Mouse (Mus musculus) heart, embryonic 16.5 days (tissue): Measurements from ENCODE around the gene Lpar5. TPM values are rescaled to one million over a fixed set of nuclear protein-coding genes. Genes with fewer than 3 reads are reported as not detected.
"Not testable (repeated sequence)": the region's sequence is repeated elsewhere in the genome, so short reads cannot be mapped to it uniquely, and the experiment has no call there.

Source experiments
- ATAC-seq: fragments of 200-750 bp; cut with Nextera tagmentation; replicated peaks from 2 replicates; pipeline ENCODE4 v1.8.0; 2017; ENCODE audit warnings: moderate number of reproducible peaks; ENCODE audit not compliant: insufficient read depth, low FRiP score; ENCODE audit errors: extremely low read depth
- H3K27ac ChIP-seq: fragments of 300-500 bp; sonication (generic); 2 replicates; pipeline ENCODE4 v1.5.1; 2014; ENCODE audit warnings: mild to moderate bottlenecking, low read length, control low read depth, moderate library complexity
- H3K27me3 ChIP-seq: fragments of 300-500 bp; sonication (generic); 2 replicates; pipeline ENCODE4 v1.6.1; 2014; ENCODE audit warnings: low read length, mixed read lengths; ENCODE audit not compliant: control insufficient read depth, insufficient read depth
- H3K36me3 ChIP-seq: fragments of 300-500 bp; sonication (generic); 2 replicates; pipeline ENCODE4 v1.6.1; 2014; ENCODE audit not compliant: control insufficient read depth, insufficient read depth
- H3K4me1 ChIP-seq: fragments of 300-500 bp; sonication (generic); 2 replicates; pipeline ENCODE4 v1.6.1; 2014; ENCODE audit warnings: low read length, mixed read lengths; ENCODE audit not compliant: control insufficient read depth, insufficient read depth
- H3K4me2 ChIP-seq: fragments of 300-500 bp; sonication (generic); 2 replicates; pipeline ENCODE4 v1.6.1; 2014; ENCODE audit warnings: low read depth, mild to moderate bottlenecking, control low read depth, low read length
- H3K4me3 ChIP-seq: fragments of 300-500 bp; sonication (generic); 2 replicates; pipeline ENCODE4 v1.5.1; 2014; ENCODE audit warnings: mild to moderate bottlenecking, control low read depth, low read length
- H3K9ac ChIP-seq: fragments of 300-500 bp; sonication (generic); 2 replicates; pipeline ENCODE4 v1.6.1; 2014; ENCODE audit warnings: low read length, control low read depth
- H3K9me3 ChIP-seq: fragments of 300-500 bp; sonication (generic); replicated peaks from 2 replicates; pipeline ENCODE4 v1.6.1; 2016; ENCODE audit warnings: low read length; ENCODE audit not compliant: control insufficient read depth
- WGBS: fragments of 180-500 bp; shearing (Covaris S2); extraction: QIAGEN DNeasy Blood & Tissue Kit; methylation state at CpG from one replicate; pipeline ENCODE4 v1.1.7; 2014; 5-methylcytosine and 5-hydroxymethylcytosine counted together
- polyA plus RNA-seq: library from polyadenylated mRNA; unstranded; fragments of >200 nt; fragmentation: Nextera tagmentation; extraction: Ambion mirVana; gene quantifications from 2 replicates; pipeline ENCODE4 v1.2.1, GENCODE M21; 2015

Lpar5 gene
- polyA plus RNA-seq, result 0.55 and 1.6 TPM in 2 replicates

DNA sequence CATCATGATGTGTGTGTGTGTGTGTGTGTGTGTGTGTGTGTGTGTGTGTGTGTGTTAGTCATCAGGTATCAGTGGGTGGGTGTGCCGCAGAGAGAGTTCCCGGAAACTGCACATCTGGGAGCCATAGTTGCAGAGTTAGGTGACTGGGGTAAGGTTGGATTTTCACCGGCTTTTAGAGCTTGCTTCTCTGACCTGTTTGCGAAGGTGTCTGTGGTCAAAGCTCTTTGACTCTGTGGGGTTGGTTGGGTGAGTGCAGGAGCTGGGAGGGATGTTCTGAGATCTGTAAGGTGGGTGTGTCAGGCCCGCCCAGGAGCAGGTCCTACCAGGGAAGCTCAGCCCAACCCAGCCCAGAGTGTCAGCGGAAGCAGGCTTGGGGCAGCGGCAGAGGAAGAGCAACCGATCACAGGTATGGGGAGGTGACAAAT, at the start of gene Lpar5:
TSS of gene Lpar5 (plus strand) at position 350 of the 425 bp plus-strand sequence.
- H3K9ac ChIP-seq, result no peak within 1 kb of the TSS
- no peaks in the 10 kb centered on the region for H3K9me3 ChIP-seq
- no peaks in the 10 kb centered on the region for H3K27me3 ChIP-seq
- H3K27ac ChIP-seq, result no peak within 1 kb of the TSS
- no peaks in the 10 kb centered on the region for H3K36me3 ChIP-seq
- WGBS, result 41% methylated on average over 8 of the region's 8 CpGs
- ATAC-seq, result no peak
- H3K4me3 ChIP-seq, result no peak within 1 kb of the TSS
- H3K4me2 ChIP-seq, result no peak within 1 kb of the TSS
- no peaks in the 10 kb centered on the region for H3K4me1 ChIP-seq

DNA sequence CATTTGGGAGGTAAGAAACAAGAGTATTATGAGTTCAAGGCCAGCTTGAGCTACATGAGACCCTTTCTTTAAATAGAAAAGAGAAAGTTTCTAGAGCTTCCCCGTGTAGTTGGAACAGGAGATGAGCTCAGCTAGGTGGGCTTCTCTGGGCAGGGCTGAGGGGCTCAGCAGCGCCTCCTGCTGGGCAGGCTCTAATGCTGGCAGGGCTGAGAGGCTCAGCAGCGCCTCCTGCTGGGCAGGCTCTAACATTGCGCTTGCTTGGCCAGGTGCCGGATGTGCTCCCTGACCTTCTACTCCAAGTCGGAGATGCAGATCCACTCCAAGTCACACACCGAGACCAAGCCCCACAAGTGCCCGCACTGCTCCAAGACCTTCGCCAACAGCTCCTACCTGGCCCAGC, 37.2 kb upstream of the Lpar5 start:
- WGBS, result 30% methylated on average over 6 of the region's 9 CpGs
- H3K9me3 ChIP-seq, H3K4me3 ChIP-seq, H3K4me1 ChIP-seq, H3K4me2 ChIP-seq, H3K27me3 ChIP-seq, H3K9ac ChIP-seq, ATAC-seq, H3K27ac ChIP-seq: not testable (repeated sequence)
- peaks cover 46% of the 10 kb centered on the region for H3K36me3 ChIP-seq

DNA sequence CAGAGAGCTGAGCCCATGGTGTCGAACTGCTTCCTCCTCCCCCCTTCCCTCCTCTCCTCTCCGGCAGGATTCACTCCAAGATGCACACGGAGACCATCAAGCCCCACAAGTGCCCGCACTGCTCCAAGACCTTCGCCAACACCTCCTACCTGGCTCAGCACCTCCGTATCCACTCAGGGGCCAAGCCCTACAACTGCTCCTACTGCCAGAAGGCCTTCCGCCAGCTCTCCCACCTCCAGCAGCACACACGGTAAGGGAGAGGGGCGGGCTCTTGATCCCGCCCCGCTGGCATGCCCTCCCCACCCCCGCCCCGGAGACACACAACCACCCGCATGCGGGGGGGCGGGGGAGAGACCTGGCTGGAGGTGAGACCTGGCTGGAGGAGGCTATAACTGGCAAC, 36.1 kb upstream of the Lpar5 start:
- Histone ChIP-seq H3K27me3 (no peaks in the 10 kb centered on the region), H3K36me3 (peaks cover 53% of the 10 kb centered on the region), H3K4me1 (no peaks in the 10 kb centered on the region), H3K9me3 (no peaks in the 10 kb centered on the region), H3K4me3 (no peak overlapping the region), H3K4me2 (no peak overlapping the region), H3K9ac (no peak overlapping the region), H3K27ac (no peak overlapping the region)
- WGBS, result 83% methylated on average over 16 of the region's 16 CpGs
- no peak for ATAC-seq

DNA sequence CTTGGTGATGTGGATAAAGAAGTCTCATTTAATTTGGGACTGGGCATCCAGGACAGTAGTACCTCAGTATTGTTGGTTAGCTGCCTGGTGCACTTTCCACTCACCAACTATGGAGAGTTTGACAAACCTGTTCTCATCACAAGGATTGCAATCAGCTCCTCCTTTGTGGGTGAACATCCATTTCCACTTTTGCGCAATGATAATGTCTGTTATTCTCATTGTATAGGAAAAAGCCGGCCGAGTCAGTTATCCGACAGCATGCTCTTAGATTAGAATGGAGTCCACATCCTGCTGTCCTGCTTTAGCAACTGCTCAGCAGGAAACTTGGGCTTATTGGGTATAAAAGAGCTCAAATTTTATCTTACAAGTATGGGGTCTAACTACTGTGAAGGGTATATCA, 29.1 kb upstream of the Lpar5 start:
- 78% methylated on average over 4 of the region's 4 CpGs for WGBS
- Histone ChIP-seq H3K27me3 (no peaks in the 10 kb centered on the region), H3K27ac (peak overlapping the region; percentile 82), H3K9ac (peak overlapping the region; percentile 58; the same call in 1 of the 2 replicates), H3K4me2 (peak overlapping the region; percentile 74), H3K4me1 (peaks cover 10% of the 10 kb centered on the region), H3K36me3 (peaks cover 30% of the 10 kb centered on the region), H3K9me3 (no peaks in the 10 kb centered on the region), H3K4me3 (peak overlapping the region; percentile 84)
- ATAC-seq, result no peak

DNA sequence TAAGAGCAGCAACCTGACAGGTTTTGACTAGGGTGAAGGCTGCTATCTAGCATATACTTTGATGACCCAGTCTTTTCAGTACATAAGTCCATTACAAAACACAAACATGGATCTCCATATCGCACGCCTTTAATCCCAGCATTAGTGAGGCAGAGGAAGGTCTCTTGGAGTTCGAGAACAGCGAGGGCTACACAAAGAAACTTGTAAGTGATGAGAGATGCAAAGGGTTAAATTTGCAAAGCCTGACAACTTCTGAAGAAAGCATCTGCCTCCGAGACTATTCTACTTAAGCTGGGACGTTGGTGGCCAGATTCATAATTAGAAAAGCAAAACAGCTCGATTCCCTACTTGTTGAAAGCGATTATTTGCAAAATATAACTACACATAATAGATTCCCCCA, 28.6 kb upstream of the Lpar5 start:
- Histone ChIP-seq H3K27ac (peak overlapping the region; percentile 82), H3K4me1 (peaks cover 10% of the 10 kb centered on the region), H3K9ac (peak overlapping the region; percentile 58), H3K27me3 (no peaks in the 10 kb centered on the region), H3K4me2 (peak overlapping the region; percentile 74), H3K4me3 (peak overlapping the region; percentile 84), H3K36me3 (peaks cover 28% of the 10 kb centered on the region), H3K9me3 (no peaks in the 10 kb centered on the region)
- WGBS, result 6% methylated on average over 8 of the region's 8 CpGs
- peak; percentile 5; the same call in 1 of the 2 replicates for ATAC-seq

DNA sequence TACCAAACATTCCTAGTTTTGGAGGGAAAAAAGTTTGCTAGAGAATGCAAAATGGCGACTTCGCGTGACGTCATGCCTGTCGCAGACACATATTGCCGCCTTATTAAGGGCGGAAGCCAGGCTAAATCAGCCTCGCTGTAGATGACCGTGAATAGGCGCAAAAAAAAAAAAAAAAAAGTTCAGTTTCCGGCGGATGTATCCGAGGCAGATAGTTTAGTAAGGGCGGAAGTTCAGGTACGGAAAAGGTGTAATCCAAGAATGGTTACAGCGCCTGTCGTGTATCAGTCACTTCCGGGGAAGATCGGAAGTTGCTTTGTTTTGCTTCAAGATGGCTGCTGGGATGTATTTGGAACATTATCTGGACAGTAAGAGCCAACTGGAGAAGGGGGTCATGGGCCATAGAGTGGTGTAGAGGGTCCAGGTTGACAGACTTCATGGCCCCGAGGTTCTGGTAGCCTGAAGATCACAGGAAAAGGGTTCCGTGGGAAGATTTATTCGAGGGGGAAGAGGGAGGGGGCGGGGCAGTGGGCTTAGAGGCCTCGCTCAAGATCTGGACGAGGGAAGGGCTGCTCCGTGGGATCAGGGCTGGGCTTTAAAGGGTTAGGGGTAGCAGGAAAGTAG, 28.1 kb upstream of the Lpar5 start, which contains the start of gene Ing4:
TSS of gene Ing4 (plus strand) at position 228 of the 621 bp plus-strand sequence.
- H3K9me3 ChIP-seq, result no peaks in the 10 kb centered on the region
- under 1% methylated on average over 26 of the region's 26 CpGs for WGBS
- peak within 1 kb of the TSS; percentile 82 for H3K27ac ChIP-seq
- peak within 1 kb of the TSS; percentile 74 for H3K9ac ChIP-seq
- ATAC-seq, result peak; percentile 96
- H3K36me3 ChIP-seq, result peaks cover 30% of the 10 kb centered on the region
- peak within 1 kb of the TSS; percentile 85 for H3K4me2 ChIP-seq
- peak within 1 kb of the TSS; percentile 84 for H3K4me3 ChIP-seq
- no peaks in the 10 kb centered on the region for H3K27me3 ChIP-seq
- peaks cover 10% of the 10 kb centered on the region for H3K4me1 ChIP-seq

DNA sequence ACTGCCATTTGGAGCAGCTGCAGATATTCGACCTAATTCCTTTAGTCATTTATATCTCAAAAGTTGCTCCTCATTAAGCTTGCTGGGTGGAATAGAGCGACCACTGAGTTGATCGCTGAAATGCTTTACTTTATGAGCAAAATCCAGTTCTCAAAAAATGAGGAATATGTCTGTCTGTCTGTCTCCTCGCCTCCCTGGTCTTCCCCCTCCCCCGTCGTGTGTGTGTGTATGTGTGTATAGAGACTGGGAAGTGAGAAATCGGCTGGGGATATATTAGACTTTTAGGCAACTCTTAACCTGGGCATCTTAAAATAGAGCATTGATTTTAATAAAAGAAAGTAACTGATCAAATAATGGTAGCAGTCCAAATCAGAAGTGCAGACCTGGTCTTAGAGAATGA, 27.5 kb upstream of the Lpar5 start:
- WGBS, result 12% methylated on average over 7 of the region's 7 CpGs
- peak overlapping the region; percentile 84 for H3K4me3 ChIP-seq
- no peaks in the 10 kb centered on the region for H3K9me3 ChIP-seq
- H3K4me1 ChIP-seq, result peaks cover 10% of the 10 kb centered on the region
- no peaks in the 10 kb centered on the region for H3K27me3 ChIP-seq
- H3K27ac ChIP-seq, result peak overlapping the region; percentile 75
- H3K4me2 ChIP-seq, result peak overlapping the region; percentile 85
- peak overlapping the region; percentile 74 for H3K9ac ChIP-seq
- ATAC-seq, result no peak
- peaks cover 28% of the 10 kb centered on the region for H3K36me3 ChIP-seq

DNA sequence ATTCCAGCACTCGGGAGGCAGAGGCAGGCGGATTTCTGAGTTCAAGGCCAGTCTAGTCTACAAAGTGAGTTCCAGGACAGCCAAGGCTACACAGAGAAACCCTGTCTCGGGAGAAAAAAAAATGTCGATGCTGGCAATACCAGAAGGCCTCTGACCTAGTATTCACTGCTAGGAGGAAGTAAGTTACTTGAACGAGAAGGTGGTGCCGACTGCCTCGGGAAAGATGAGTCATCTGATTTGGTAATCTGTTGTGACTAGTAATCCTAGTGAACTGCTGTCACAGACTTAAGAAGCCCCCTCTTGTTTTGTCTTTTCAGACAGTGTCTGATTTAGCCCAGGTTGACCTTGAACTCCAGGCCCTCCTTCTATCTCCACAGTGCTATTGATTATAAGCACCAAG, 26.7 kb upstream of the Lpar5 start:
- Histone ChIP-seq H3K4me1 (peaks cover 10% of the 10 kb centered on the region), H3K27ac (no peak overlapping the region), H3K4me3 (no peak overlapping the region), H3K27me3 (no peaks in the 10 kb centered on the region), H3K9me3 (no peaks in the 10 kb centered on the region), H3K4me2 (no peak overlapping the region), H3K36me3 (peaks cover 26% of the 10 kb centered on the region), H3K9ac (no peak overlapping the region)
- ATAC-seq, result no peak
- WGBS, result 76% methylated on average over 7 of the region's 7 CpGs

DNA sequence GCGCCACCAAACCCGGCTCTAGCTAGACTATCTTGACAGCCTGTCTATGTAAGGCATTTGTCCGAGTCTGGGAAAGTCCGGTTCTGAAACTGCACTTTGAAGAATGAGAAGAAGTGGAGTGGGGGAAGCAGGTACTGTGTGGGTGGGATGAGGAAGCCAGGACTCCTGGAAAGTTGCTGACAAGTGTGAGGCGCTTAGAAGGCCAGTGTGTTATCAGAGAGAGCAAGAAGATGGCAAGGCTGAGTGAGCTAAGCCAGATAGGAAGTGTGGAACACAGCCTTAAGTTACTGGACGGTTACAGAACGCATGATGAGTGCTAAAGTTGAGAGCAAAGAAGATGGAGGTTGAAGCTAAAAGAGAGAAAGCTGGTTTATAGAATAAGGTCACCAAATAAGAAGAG, 25.6 kb upstream of the Lpar5 start:
- WGBS, result 72% methylated on average over 7 of the region's 7 CpGs

More for the DNA sequence above, 25.6 kb upstream of the Lpar5 start:
- Histone ChIP-seq H3K4me2 (no peak overlapping the region), H3K27me3 (no peaks in the 10 kb centered on the region), H3K9me3 (no peaks in the 10 kb centered on the region), H3K4me1 (peaks cover 10% of the 10 kb centered on the region), H3K36me3 (peaks cover 26% of the 10 kb centered on the region), H3K27ac (no peak overlapping the region), H3K4me3 (no peak overlapping the region), H3K9ac (no peak overlapping the region)
- ATAC-seq, result no peak
